Mouse (Mus musculus) ES-Bruce4 (cell line): ENCODE measurements around the gene Cep78.

Experiments
- CTCF ChIP-seq: IDR thresholded peaks from one replicate; pipeline ENCODE4 v1.8.1; 2011; ENCODE audit warnings: low read depth, low read length
- POLR2A ChIP-seq: IDR thresholded peaks from one replicate; pipeline ENCODE4 v1.8.1; 2011; ENCODE audit warnings: low read length; ENCODE audit not compliant: insufficient read depth

DNA sequence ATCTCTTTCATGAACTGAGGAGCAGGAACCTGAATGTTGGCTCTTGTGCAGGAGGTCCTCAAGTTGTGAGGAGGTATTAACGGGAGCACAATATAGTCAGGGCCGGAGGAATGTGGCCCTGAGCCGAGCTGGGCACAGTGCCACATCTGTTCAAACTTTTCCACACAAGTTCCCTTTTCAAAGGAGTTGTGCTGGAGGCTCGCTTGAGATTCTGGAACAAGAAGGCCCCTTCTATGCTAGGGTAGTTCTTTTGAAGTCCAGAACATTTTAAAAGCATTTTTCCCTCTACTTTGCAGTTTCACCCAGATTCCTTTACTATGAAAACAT is 59.1 kb downstream of the Cep78 start:
- TF ChIP-seq CTCF (no peak), POLR2A (no peak)
